Mouse (Mus musculus): ENCODE results near the gene Krtap6-1. TPM values are rescaled to one million over a fixed set of nuclear protein-coding genes. Genes with fewer than 3 reads are reported as not detected.
"Not testable (repeated sequence)": the region's sequence is repeated elsewhere in the genome, so short reads cannot be mapped to it uniquely, and the experiment has no call there.

Gene Krtap6-1
- not detected for total RNA-seq (2021)

- DNase-seq; intact Hi-C loops (cut with DNase I): not testable (repeated sequence)
Measured at GRCm38 (mm10) chr16:89031399-89031798, at the start of gene Krtap6-1. Krtap6-1 (plus strand) TSS chr16:89031699.

- DNase-seq: no peak
- intact Hi-C loops (cut with DNase I): no loop called here
Measured at GRCm38 (mm10) chr16:89010659-89011058, 20.8 kb upstream of the Krtap6-1 start, which contains the start of gene Krtap22-2. Krtap22-2 (minus strand) TSS chr16:89010759.

DNA sequence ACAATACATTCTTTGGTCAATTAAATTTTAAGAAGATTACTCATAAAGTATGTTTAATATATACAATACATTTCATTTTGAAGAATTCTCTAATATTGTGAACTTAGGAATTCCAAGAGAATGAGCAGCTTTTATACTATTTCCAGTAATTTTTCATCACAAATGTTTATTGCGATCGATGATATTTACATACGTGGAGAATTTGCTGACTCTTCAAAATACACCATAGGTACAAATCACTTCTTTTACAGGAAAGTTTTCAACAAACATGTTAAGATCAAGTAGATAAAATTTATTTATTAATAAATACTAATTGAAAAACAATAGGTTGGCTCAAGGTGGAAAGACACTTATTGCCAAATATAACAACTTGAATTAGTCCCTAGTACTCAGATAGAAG, 17.5 kb upstream of the Krtap6-1 start:
- intact Hi-C loops (cut with DNase I): no loop called here
- no peak for DNase-seq

GRCm38 (mm10) chr16:89014984-89015383, 16.5 kb upstream of the Krtap6-1 start, which contains the start of gene Gm10229:
Gm10229 (plus strand) TSS chr16:89015284.
- intact Hi-C loops (cut with DNase I); DNase-seq: not testable (repeated sequence)

GRCm38 (mm10) chr16:89041372-89041771, 9.9 kb downstream of the Krtap6-1 start, which contains the start of gene Gm10228:
Gm10228 (minus strand) TSS chr16:89041472.
- DNase-seq; intact Hi-C loops (cut with DNase I): not testable (repeated sequence)

DNA sequence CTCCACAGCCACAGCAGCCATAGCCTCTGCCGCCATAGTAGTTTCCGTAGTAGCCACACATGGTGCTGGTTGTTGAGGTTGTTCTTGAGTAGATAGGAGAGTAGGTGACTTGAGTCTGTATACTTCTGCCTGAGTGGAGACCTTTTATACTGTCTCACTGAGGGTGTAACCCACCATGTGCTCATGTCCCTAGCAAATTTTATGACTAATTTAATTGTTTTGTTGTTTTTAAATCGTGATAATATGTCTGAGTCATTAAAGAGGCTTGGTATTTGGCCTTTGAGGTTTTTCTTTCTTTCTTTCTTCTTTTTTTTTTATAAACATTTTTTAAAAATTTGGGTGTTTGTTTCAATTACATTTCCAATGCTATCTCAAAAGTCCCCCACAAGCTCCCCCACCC, 16.3 kb downstream of the Krtap6-1 start, which contains the start of gene Krtap6-5:
TSS of gene Krtap6-5 (minus strand) at position 101 of the 400 bp plus-strand sequence.
- no peak for DNase-seq
- intact Hi-C loops (cut with DNase I): no loop called here

GRCm38 (mm10) chr16:89063902-89064301, 32.4 kb downstream of the Krtap6-1 start, which contains the start of gene 1110025L11Rik:
1110025L11Rik (minus strand) TSS chr16:89064002.
- intact Hi-C loops (cut with DNase I): not testable (repeated sequence)

GRCm38 (mm10) chr16:89071041-89071440, 39.5 kb downstream of the Krtap6-1 start:
- DNase-seq; intact Hi-C loops (cut with DNase I): not testable (repeated sequence)

More at GRCm38 (mm10) chr16:89063902-89064301, 32.4 kb downstream of the Krtap6-1 start, which contains the start of gene 1110025L11Rik:
- not testable (repeated sequence) for DNase-seq

Other genes with a start within 250 kb of the Krtap6-1 start
- gene Gm20741, start 219.5 kb upstream of the Krtap6-1 start, total RNA-seq (2021): not detected
- not detected for gene Krtap15, start 211.5 kb upstream of the Krtap6-1 start, total RNA-seq (2021)
- gene Krtap14, start 205.6 kb upstream of the Krtap6-1 start, total RNA-seq (2021): not detected
- not detected for gene Krtap19-1, start 162.3 kb upstream of the Krtap6-1 start, total RNA-seq (2021)
- gene Krtap19-2, start 157.4 kb upstream of the Krtap6-1 start, total RNA-seq (2021): not detected
- gene Krtap19-3, start 153.7 kb upstream of the Krtap6-1 start, total RNA-seq (2021): not detected
- not detected for gene Krtap19-4, start 146.6 kb upstream of the Krtap6-1 start, total RNA-seq (2021)
- gene Krtap19-5, start 135.2 kb upstream of the Krtap6-1 start, total RNA-seq (2021): not detected
- not detected for gene Krtap19-9b, start 99.4 kb upstream of the Krtap6-1 start, total RNA-seq (2021)
- gene Krtap16-3, start 68.8 kb upstream of the Krtap6-1 start, total RNA-seq (2021): not detected
- gene Krtap22-2, start 20.9 kb upstream of the Krtap6-1 start, total RNA-seq (2021): not detected
- not detected for gene Gm10229, start 16.4 kb upstream of the Krtap6-1 start, total RNA-seq (2021)
- gene Gm10228, start 9.8 kb downstream of the Krtap6-1 start, total RNA-seq (2021): not detected
- gene Krtap6-5, start 16.2 kb downstream of the Krtap6-1 start, total RNA-seq (2021): not detected
- gene 1110025L11Rik, start 32.3 kb downstream of the Krtap6-1 start, total RNA-seq (2021): not detected
- gene Krtap6-3, start 52.3 kb downstream of the Krtap6-1 start, total RNA-seq (2021): not detected
- gene Gm6358, start 109.2 kb downstream of the Krtap6-1 start, total RNA-seq (2021): not detected
- not detected for gene Gm10061, start 119.4 kb downstream of the Krtap6-1 start, total RNA-seq (2021)
- gene Gm9789, start 126.3 kb downstream of the Krtap6-1 start, total RNA-seq (2021): not detected
- gene Gm7735, start 137.8 kb downstream of the Krtap6-1 start, total RNA-seq (2021): not detected
- not detected for gene 1110057P08Rik, start 143.0 kb downstream of the Krtap6-1 start, total RNA-seq (2021)
- not detected for gene Krtap20-2, start 174.2 kb downstream of the Krtap6-1 start, total RNA-seq (2021)